Mouse (Mus musculus) liver, embryonic 13.5 days (tissue): Measurements from ENCODE around the gene Mgea5. TPM values are rescaled to one million over a fixed set of nuclear protein-coding genes. Genes with fewer than 3 reads are reported as not detected.

Experiments
- ATAC-seq: fragments of 200-750 bp; cut with Nextera tagmentation; 2 replicates; pipeline ENCODE4 v1.8.0; 2017; ENCODE audit warnings: low read depth, mild to moderate bottlenecking, moderate number of reproducible peaks, moderate library complexity
- DNase-seq: peaks from one replicate; pipeline ENCODE4 v3.0.0; 2022
- H3K27ac ChIP-seq: fragments of 300-500 bp; sonication (generic); 2 replicates; pipeline ENCODE4 v1.5.1; 2015; ENCODE audit warnings: moderate library complexity, mild to moderate bottlenecking, inconsistent platforms
- H3K27me3 ChIP-seq: fragments of 300-500 bp; sonication (generic); 2 replicates; pipeline ENCODE4 v1.6.1; 2015; ENCODE audit warnings: mild to moderate bottlenecking, inconsistent platforms
- H3K36me3 ChIP-seq: fragments of 300-500 bp; sonication (generic); 2 replicates; pipeline ENCODE4 v1.6.1; 2015; ENCODE audit warnings: mild to moderate bottlenecking, inconsistent platforms
- H3K4me1 ChIP-seq: fragments of 300-500 bp; sonication (generic); replicated peaks from 2 replicates; pipeline ENCODE4 v1.6.1; 2015; ENCODE audit warnings: inconsistent platforms
- H3K4me2 ChIP-seq: fragments of 300-500 bp; sonication (generic); 2 replicates; pipeline ENCODE4 v1.6.1; 2015; ENCODE audit warnings: inconsistent platforms, mild to moderate bottlenecking, moderate library complexity
- H3K4me3 ChIP-seq: fragments of 300-500 bp; sonication (generic); replicated peaks from 2 replicates; pipeline ENCODE4 v1.5.1; 2015; ENCODE audit warnings: mild to moderate bottlenecking, inconsistent platforms
- H3K9ac ChIP-seq: fragments of 300-500 bp; sonication (generic); 2 replicates; pipeline ENCODE4 v1.6.1; 2015; ENCODE audit warnings: mild to moderate bottlenecking, inconsistent platforms
- H3K9me3 ChIP-seq: fragments of 300-500 bp; sonication (generic); replicated peaks from 2 replicates; pipeline ENCODE4 v1.6.1; 2016; ENCODE audit warnings: inconsistent platforms
- WGBS: fragments of 180-500 bp; shearing (Covaris S2); methylation state at CpG from one replicate; pipeline ENCODE4 v1.1.7; 2015; ENCODE audit not compliant: insufficient replicate concordance; 5-methylcytosine and 5-hydroxymethylcytosine counted together
- polyA plus RNA-seq: library from polyadenylated mRNA; unstranded; fragments of >200 nt; fragmentation: Nextera tagmentation; extraction: Ambion mirVana; gene quantifications from 2 replicates; pipeline ENCODE4 v1.2.1, GENCODE M21; 2015

The Mgea5 gene
- polyA plus RNA-seq, 1 experiment from 2014 or later, result 17.7 TPM

- H3K4me3 ChIP-seq, result no peak overlapping the region
- no peak overlapping the region for H3K27ac ChIP-seq
- H3K36me3 ChIP-seq, result no peaks in the 10 kb centered on the region
- H3K9ac ChIP-seq, result no peak overlapping the region
- no peak for ATAC-seq
- WGBS, result 62% methylated on average over 5 of the region's 5 CpGs
- H3K4me1 ChIP-seq, result peaks cover 23% of the 10 kb centered on the region
- H3K9me3 ChIP-seq, result no peaks in the 10 kb centered on the region
- H3K27me3 ChIP-seq, result peaks cover 100% of the 10 kb centered on the region
- DNase-seq, result no peak
- no peak overlapping the region for H3K4me2 ChIP-seq
Observed at GRCm38 (mm10) chr19:45738521-45738920, 45.1 kb downstream of the Mgea5 start.

DNA sequence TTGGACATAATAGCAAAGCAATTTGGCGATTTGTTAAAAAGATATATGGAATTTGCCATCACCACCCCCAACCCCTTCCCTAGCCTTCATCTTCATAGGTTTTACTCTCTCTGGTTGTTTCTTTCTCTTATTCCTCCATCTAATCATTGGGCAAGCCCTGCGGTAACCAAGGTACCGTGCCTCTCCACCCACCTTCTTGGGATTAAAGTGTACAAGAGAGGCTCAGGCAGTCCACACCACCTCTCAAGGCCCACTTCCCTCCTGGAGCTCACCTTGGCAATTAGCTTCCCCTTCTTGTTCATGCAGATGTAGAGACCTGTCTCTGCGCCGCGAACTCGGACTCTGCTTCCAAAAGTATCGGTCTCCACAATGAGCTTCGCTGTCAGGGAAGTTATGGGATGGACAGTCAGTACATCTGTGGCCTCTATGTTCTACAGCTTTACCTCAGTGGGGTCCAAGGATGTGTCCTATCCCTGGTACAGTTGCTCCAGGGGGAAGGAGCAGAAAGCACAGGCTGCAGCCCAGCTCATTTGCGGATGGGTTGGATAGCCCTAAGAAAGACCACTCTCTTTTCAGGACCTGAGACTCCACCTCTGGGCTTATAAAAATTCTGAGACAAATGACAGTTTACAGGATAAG is 45.7 kb downstream of the Mgea5 start:
- H3K4me3 ChIP-seq, result no peak overlapping the region
- H3K36me3 ChIP-seq, result no peaks in the 10 kb centered on the region
- WGBS, result 76% methylated on average over 10 of the region's 10 CpGs
- peaks cover 100% of the 10 kb centered on the region for H3K27me3 ChIP-seq
- H3K9me3 ChIP-seq, result no peaks in the 10 kb centered on the region
- H3K4me1 ChIP-seq, result peaks cover 23% of the 10 kb centered on the region
- H3K27ac ChIP-seq, result no peak overlapping the region
- no peak overlapping the region for H3K4me2 ChIP-seq
- no peak for DNase-seq
- no peak for ATAC-seq
- H3K9ac ChIP-seq, result no peak overlapping the region

DNA sequence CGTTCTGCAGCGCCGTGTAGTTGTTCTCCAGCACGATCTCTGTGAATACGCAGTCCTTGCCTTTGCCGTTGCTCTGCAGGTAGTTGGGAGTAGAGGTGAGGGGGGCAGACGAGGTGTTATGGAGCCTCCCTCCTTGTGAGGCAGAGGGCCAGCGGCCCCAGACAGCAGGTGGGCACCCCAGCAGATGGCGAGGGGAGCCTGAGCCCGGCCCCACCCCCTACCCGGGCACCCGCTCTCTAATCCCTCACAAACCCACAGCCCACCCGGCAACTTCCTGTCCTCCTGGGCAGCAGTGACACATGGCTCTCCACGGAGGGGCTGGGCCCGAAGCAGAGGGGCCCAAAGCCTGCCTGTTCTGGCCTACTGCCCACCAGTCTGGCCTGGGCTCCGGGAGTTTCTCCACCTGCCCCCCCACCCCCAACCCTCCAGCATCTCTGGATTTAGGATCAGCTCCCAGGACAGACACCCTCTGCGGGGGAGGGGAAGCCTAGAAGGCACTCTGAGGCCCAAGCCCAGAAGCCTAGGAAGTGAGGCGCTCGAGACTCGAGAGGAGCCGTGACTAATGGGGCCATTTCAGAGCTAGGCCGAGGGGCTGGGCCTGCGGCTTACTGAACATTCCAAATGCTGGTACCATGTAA is 46.3 kb downstream of the Mgea5 start:
- DNase-seq, result no peak
- 0 out of 2 replicates have a peak, but pooled peaks have one; percentile 18 for ATAC-seq
- WGBS, result 24% methylated on average over 23 of the region's 23 CpGs
- no peak overlapping the region for H3K27ac ChIP-seq
- H3K4me2 ChIP-seq, result peak overlapping the region; percentile 33
- H3K9ac ChIP-seq, result no peak overlapping the region
- H3K4me3 ChIP-seq, result peak overlapping the region; percentile 29
- no peaks in the 10 kb centered on the region for H3K9me3 ChIP-seq
- H3K36me3 ChIP-seq, result no peaks in the 10 kb centered on the region
- H3K27me3 ChIP-seq, result peaks cover 100% of the 10 kb centered on the region
- H3K4me1 ChIP-seq, result peaks cover 19% of the 10 kb centered on the region

DNA sequence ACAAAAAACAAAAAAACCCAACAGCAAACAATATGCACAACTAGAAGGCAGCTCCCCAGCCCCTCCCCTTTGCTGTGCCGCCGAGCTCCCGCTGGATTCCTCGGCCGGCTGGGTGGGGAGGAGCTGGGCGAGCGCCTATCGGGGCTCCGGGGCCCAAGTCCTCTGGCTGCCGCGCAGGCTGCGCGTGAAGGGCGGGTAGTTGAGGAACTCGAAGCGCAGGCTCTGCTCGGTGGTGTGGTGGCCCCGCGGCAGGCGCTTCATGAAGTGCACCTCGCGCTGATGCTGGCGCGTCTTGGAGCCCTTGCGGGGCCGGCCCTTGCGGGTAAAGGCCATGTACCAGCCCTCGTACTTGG is 46.8 kb downstream of the Mgea5 start:
- H3K9ac ChIP-seq, result no peak overlapping the region
- H3K4me2 ChIP-seq, result peak overlapping the region; percentile 33
- no peaks in the 10 kb centered on the region for H3K36me3 ChIP-seq
- peaks cover 99% of the 10 kb centered on the region for H3K27me3 ChIP-seq
- H3K4me3 ChIP-seq, result peak overlapping the region; percentile 29
- no peaks in the 10 kb centered on the region for H3K9me3 ChIP-seq
- peaks cover 14% of the 10 kb centered on the region for H3K4me1 ChIP-seq
- ATAC-seq (0 out of 2 replicates have a peak, but pooled peaks have one; percentile 43), DNase-seq (peak; percentile 39)
- WGBS, result under 1% methylated on average over 28 of the region's 28 CpGs
- no peak overlapping the region for H3K27ac ChIP-seq

- peaks cover 99% of the 10 kb centered on the region for H3K27me3 ChIP-seq
- no peak overlapping the region for H3K27ac ChIP-seq
- DNase-seq (no peak), ATAC-seq (no peak)
- no peak overlapping the region for H3K9ac ChIP-seq
- H3K4me1 ChIP-seq, result peaks cover 11% of the 10 kb centered on the region
- H3K9me3 ChIP-seq, result no peaks in the 10 kb centered on the region
- H3K4me3 ChIP-seq, result no peak overlapping the region
- 38% methylated on average over 1 of the region's 1 CpGs for WGBS
- no peak overlapping the region for H3K4me2 ChIP-seq
- H3K36me3 ChIP-seq, result no peaks in the 10 kb centered on the region
Observed at GRCm38 (mm10) chr19:45736241-45736640, 47.4 kb downstream of the Mgea5 start.

DNA sequence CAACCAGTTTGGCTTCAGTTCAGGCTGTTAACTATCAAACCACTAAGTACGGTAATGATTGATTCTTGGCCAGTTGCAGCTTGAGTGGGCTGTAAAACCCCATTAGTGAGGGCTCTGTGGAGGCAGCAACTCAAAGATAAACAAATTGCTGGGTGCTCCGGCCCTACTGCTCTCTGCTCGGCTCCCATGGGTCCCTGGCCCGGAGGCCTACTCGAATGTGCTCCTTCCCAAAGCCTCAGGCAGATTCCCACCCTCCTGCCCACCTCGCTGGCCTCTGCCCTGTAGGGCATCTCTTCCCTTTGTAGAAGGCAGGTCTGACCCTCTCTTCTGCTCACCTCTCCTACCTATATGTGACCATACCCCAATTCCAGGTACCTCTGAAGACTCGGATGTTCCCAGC is 48.9 kb downstream of the Mgea5 start:
- no peaks in the 10 kb centered on the region for H3K9me3 ChIP-seq
- 51% methylated on average over 7 of the region's 7 CpGs for WGBS
- H3K27me3 ChIP-seq, result peaks cover 99% of the 10 kb centered on the region
- no peak for ATAC-seq
- no peak overlapping the region for H3K27ac ChIP-seq
- no peak overlapping the region for H3K9ac ChIP-seq
- H3K36me3 ChIP-seq, result no peaks in the 10 kb centered on the region
- DNase-seq, result no peak
- no peak overlapping the region for H3K4me3 ChIP-seq
- no peak overlapping the region for H3K4me2 ChIP-seq
- peaks cover 11% of the 10 kb centered on the region for H3K4me1 ChIP-seq

DNA sequence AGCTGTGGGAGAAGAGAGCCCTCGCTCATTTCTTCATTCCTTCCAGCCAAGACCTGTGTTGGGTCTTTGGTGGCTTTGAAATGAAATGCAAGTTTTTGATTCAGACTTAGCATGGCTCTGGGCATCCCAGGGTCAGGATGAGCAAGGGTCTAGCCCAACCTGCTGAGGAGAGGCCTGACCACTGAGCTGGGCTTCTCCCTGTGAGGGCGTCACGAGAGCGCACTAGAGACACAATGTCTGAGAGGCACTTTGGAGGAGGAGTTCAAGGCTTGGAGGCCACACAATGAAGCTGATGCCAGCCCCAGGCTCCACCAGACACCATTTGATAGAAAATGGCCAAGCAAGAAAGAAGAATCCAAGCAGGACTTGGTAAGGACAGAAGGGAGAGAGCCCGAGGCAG is 49.4 kb downstream of the Mgea5 start:
- Histone ChIP-seq H3K36me3 (no peaks in the 10 kb centered on the region), H3K9me3 (no peaks in the 10 kb centered on the region), H3K9ac (no peak overlapping the region), H3K4me2 (no peak overlapping the region), H3K4me1 (peaks cover 11% of the 10 kb centered on the region), H3K27me3 (peaks cover 95% of the 10 kb centered on the region), H3K27ac (no peak overlapping the region), H3K4me3 (no peak overlapping the region)
- ATAC-seq (no peak), DNase-seq (no peak)
- WGBS, result 61% methylated on average over 5 of the region's 5 CpGs

DNA sequence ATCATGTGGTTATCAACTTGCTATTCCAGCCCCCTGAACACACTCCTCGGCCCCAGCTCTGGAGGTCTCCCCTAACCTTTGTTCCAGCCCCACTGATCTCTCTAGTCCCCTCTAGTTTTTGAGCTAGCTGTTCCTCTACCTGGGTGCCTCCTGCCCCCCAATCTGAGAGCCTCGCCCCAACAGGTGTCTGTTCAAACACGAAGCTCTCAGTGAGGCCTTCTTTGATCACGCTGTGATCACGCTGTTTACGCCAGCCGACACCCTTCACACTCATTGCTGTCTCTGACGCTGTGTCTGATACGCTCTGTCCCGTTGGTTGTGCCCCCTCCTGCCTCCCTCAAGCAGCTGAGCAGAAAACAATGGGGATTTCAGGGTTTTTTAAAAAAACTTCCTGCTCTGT is 50.1 kb downstream of the Mgea5 start:
- peaks cover 93% of the 10 kb centered on the region for H3K27me3 ChIP-seq
- WGBS, result 24% methylated on average over 10 of the region's 10 CpGs
- H3K27ac ChIP-seq, result no peak overlapping the region

DNA sequence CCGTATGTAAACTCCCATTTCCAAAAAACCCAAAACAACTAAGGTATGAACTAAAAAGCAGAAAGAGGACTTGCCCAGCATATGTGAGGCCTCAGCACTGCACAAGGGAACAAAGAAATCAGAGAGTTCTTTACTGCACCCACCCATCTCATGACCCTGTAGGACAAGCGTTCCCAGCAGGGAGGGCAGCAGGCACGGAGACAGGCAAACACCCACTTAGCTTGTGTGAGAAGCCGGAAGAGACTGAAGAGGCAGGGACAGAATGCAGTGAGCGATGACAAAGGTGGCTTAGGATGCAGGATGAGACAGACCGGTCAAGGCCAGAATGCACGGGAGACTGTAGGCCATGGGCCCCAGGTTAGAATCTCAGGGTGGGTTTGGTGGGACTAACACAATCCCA is 52.0 kb downstream of the Mgea5 start:
- ATAC-seq (no peak), DNase-seq (no peak)
- 80% methylated on average over 7 of the region's 7 CpGs for whole genome bisulfite sequencing
- peaks cover 4% of the 10 kb centered on the region for H3K4me1 ChIP-seq
- no peak overlapping the region for H3K9ac ChIP-seq
- H3K4me2 ChIP-seq, result no peak overlapping the region
- H3K36me3 ChIP-seq, result no peaks in the 10 kb centered on the region
- peaks cover 77% of the 10 kb centered on the region for H3K27me3 ChIP-seq
- no peak overlapping the region for H3K4me3 ChIP-seq
- H3K27ac ChIP-seq, result no peak overlapping the region
- no peaks in the 10 kb centered on the region for H3K9me3 ChIP-seq

More for the DNA sequence above, 50.1 kb downstream of the Mgea5 start:
- H3K36me3 ChIP-seq, result no peaks in the 10 kb centered on the region
- H3K4me3 ChIP-seq, result no peak overlapping the region
- no peak for DNase-seq
- H3K4me2 ChIP-seq, result no peak overlapping the region
- peaks cover 11% of the 10 kb centered on the region for H3K4me1 ChIP-seq
- ATAC-seq, result no peak
- H3K9me3 ChIP-seq, result no peaks in the 10 kb centered on the region
- H3K9ac ChIP-seq, result no peak overlapping the region

DNA sequence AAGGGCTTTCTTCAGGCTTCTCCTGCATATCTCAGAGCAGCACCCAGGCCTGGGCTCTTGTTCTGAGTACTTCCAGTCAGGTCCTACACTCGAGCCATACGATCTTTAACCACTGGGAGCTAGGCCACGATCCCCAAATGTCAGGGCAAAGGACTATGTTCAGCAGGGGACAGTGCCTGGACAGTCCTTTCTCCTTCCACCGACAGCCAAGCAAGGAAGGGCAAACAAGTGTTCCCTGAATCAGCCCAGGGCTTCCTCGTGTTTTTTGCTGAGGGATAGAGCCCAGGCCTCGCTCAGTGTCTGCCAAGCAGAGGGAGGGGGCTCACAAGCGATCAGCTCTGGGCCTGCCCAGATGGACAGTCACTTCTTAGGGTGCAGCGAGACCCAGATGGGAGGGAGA is 53.6 kb downstream of the Mgea5 start:
- no peaks in the 10 kb centered on the region for H3K36me3 ChIP-seq
- no peak for DNase-seq

GRCm38 (mm10) chr19:45727231-45727630 is 56.4 kb downstream of the Mgea5 start:
- 55% methylated on average over 10 of the region's 10 CpGs for WGBS
- Histone ChIP-seq H3K27me3 (peaks cover 36% of the 10 kb centered on the region), H3K27ac (no peak overlapping the region), H3K36me3 (no peaks in the 10 kb centered on the region), H3K4me3 (no peak overlapping the region), H3K9ac (no peak overlapping the region), H3K4me1 (no peaks in the 10 kb centered on the region), H3K4me2 (no peak overlapping the region), H3K9me3 (no peaks in the 10 kb centered on the region)
- no peak for ATAC-seq
- no peak for DNase-seq

More for the DNA sequence above, 53.6 kb downstream of the Mgea5 start:
- no peaks in the 10 kb centered on the region for H3K4me1 ChIP-seq
- H3K27ac ChIP-seq, result no peak overlapping the region
- no peak overlapping the region for H3K9ac ChIP-seq
- no peak for ATAC-seq
- no peak overlapping the region for H3K4me3 ChIP-seq
- H3K27me3 ChIP-seq, result peaks cover 63% of the 10 kb centered on the region
- 58% methylated on average over 8 of the region's 8 CpGs for WGBS
- H3K9me3 ChIP-seq, result no peaks in the 10 kb centered on the region
- no peak overlapping the region for H3K4me2 ChIP-seq
